Mouse (Mus musculus): Measurements from ENCODE around the gene Tnfrsf17. TPM values are rescaled to one million over a fixed set of nuclear protein-coding genes. Genes with fewer than 3 reads are reported as not detected.

The Tnfrsf17 gene
- total and polyA plus RNA-seq, 3 experiments: not detected

- DNase-seq (ENCODE audit: low read depth, low spot score): peak; percentile 94
- peaks cover 0 to 10% of the 10 kb centered on the region in 2 experiments; a peak in 2 of 4 replicates for H3K36me3 ChIP-seq (ENCODE audit: control insufficient read depth in 1 of 2, insufficient read depth in 2 of 2, low read length in 2 of 2)
- no peaks in the 10 kb centered on the region for H3K79me2 ChIP-seq (ENCODE audit: control insufficient read depth, insufficient read depth, low read length, poor library complexity)
- peak overlapping the region; percentile 56 for H3K27ac ChIP-seq (ENCODE audit: control insufficient read depth, low read depth, low read length)
- no peaks in the 10 kb centered on the region for H3K27me3 ChIP-seq (ENCODE audit: control insufficient read depth in 1 of 2, insufficient read depth in 2 of 2, low read length in 2 of 2)
- H3K9ac ChIP-seq (ENCODE audit: control insufficient read depth, low read depth, low read length, poor library complexity, severe bottlenecking): peak overlapping the region; percentile 55
- TF ChIP-seq RCOR1 (IDR thresholded peaks at IDR 0.05; ENCODE audit: low read depth, low read length): peak; percentile 55; the same call in 1 of the 2 replicates
- TF ChIP-seq MYC (IDR thresholded peaks at IDR 0.05; ENCODE audit: low read depth, low read length): peak; percentile 91
- TF ChIP-seq POLR2A (IDR thresholded peaks at IDR 0.05; ENCODE audit: control insufficient read depth in 1 of 2, insufficient read depth in 1 of 2, low read depth in 1 of 2, low read length in 2 of 2, poor library complexity in 1 of 2): 0 out of 4 replicates have a peak, but pooled peaks of 1 of the 2 experiments have one; percentile 38
- peak; percentile 53 for TF ChIP-seq TBP (IDR thresholded peaks at IDR 0.05; ENCODE audit: low read depth, low read length)
- TF ChIP-seq POLR2AphosphoS5 (IDR thresholded peaks at IDR 0.05; ENCODE audit: borderline replicate concordance, low read depth, low read length): no peak
- peak; percentile 89 for TF ChIP-seq MXI1 (IDR thresholded peaks at IDR 0.05; ENCODE audit: low read depth, low read length)
- no peak for TF ChIP-seq TAL1 (IDR thresholded peaks at IDR 0.05; ENCODE audit: low read length)
- peak; percentile 46 to 62; a peak in 3 of 4 replicates for TF ChIP-seq EP300 (IDR thresholded peaks at IDR 0.05; ENCODE audit: low read depth in 1 of 2, low read length in 2 of 2)
- TF ChIP-seq KAT2A (conservative IDR thresholded peaks at IDR 0.05; ENCODE audit: low read depth, low read length): no peak
- no peak for TF ChIP-seq USF1 (IDR thresholded peaks at IDR 0.05; ENCODE audit: low read depth, low read length)
- no peak for TF ChIP-seq JUND (IDR thresholded peaks at IDR 0.05; ENCODE audit: low read depth, low read length)
- peak; percentile 23; the same call in 1 of the 2 replicates for TF ChIP-seq MAZ (IDR thresholded peaks at IDR 0.05; ENCODE audit: low read depth, low read length)
- TF ChIP-seq ZMIZ1 (IDR thresholded peaks at IDR 0.05; ENCODE audit: low read depth, low read length): no peak
- TF ChIP-seq ZNF384 (IDR thresholded peaks at IDR 0.05; ENCODE audit: low read depth, low read length): peak; percentile 97
- peak; percentile 65; the same call in 1 of the 2 replicates for TF ChIP-seq GATA1 (IDR thresholded peaks at IDR 0.05; ENCODE audit: low read depth, low read length)
- peak; percentile 82 for TF ChIP-seq MAFK (IDR thresholded peaks at IDR 0.05; ENCODE audit: borderline replicate concordance, low read depth, low read length)
- peak; percentile 88 for TF ChIP-seq GABPA (IDR thresholded peaks at IDR 0.05; ENCODE audit: low read depth, low read length)
- peak; percentile 52; the same call in 1 of the 2 replicates for TF ChIP-seq TCF12 (IDR thresholded peaks at IDR 0.05; ENCODE audit: low read depth, low read length)
- peak; percentile 82 for TF ChIP-seq ETS1 (IDR thresholded peaks at IDR 0.05; ENCODE audit: low read depth, low read length)
- peak; percentile 65; the same call in 1 of the 2 replicates for TF ChIP-seq SIN3A (IDR thresholded peaks at IDR 0.05; ENCODE audit: low read length)
- peak; percentile 46; the same call in 1 of the 2 replicates for TF ChIP-seq BHLHE40 (IDR thresholded peaks at IDR 0.05; ENCODE audit: borderline replicate concordance, low read depth, low read length)
- TF ChIP-seq MAX (IDR thresholded peaks at IDR 0.05; ENCODE audit: low read length): peak; percentile 84
- H3K4me1 ChIP-seq (ENCODE audit: control insufficient read depth in 1 of 2, insufficient read depth in 2 of 2, low read length in 2 of 2): peaks cover 7 to 10% of the 10 kb centered on the region in 2 experiments
- no peak overlapping the region for H3K4me3 ChIP-seq (ENCODE audit: control insufficient read depth in 1 of 2, insufficient read depth in 1 of 2, low read depth in 2 of 2, low read length in 2 of 2)
- no peaks in the 10 kb centered on the region for H3K9me3 ChIP-seq (replicated peaks; ENCODE audit: insufficient read depth, low read length)
These were observed 43.0 kb upstream of the Tnfrsf17 start for GRCm38 (mm10) chr16:11270642-11271041.

All from MEL (cell line).